Mouse (Mus musculus) liver, embryonic 12.5 days (tissue): ENCODE data around the gene Calr. TPM values are rescaled to one million over a fixed set of nuclear protein-coding genes. Genes with fewer than 3 reads are reported as not detected.
"Not testable (repeated sequence)": the region's sequence is repeated elsewhere in the genome, so short reads cannot be mapped to it uniquely, and the experiment has no call there.

ENCODE experiments used
- ATAC-seq: fragments of 200-750 bp; cut with Nextera tagmentation; 2 replicates; pipeline ENCODE4 v1.8.0; 2017; ENCODE audit warnings: moderate number of reproducible peaks, mild to moderate bottlenecking, moderate library complexity
- H3K27ac ChIP-seq: fragments of 300-500 bp; sonication (generic); 2 replicates; pipeline ENCODE4 v1.5.1; 2016; ENCODE audit warnings: mild to moderate bottlenecking
- H3K27me3 ChIP-seq: fragments of 300-500 bp; sonication (generic); replicated peaks from 2 replicates; pipeline ENCODE4 v1.6.1; 2016; ENCODE audit warnings: mild to moderate bottlenecking, moderate library complexity
- H3K36me3 ChIP-seq: fragments of 300-500 bp; sonication (generic); 2 replicates; pipeline ENCODE4 v1.6.1; 2016; ENCODE audit warnings: mild to moderate bottlenecking, moderate library complexity
- H3K4me1 ChIP-seq: fragments of 300-500 bp; sonication (generic); 2 replicates; pipeline ENCODE4 v1.6.1; 2016
- H3K4me2 ChIP-seq: fragments of 300-500 bp; sonication (generic); 2 replicates; pipeline ENCODE4 v1.6.1; 2016; ENCODE audit warnings: mild to moderate bottlenecking, moderate library complexity
- H3K4me3 ChIP-seq: fragments of 300-500 bp; sonication (generic); 2 replicates; pipeline ENCODE4 v1.5.1; 2016; ENCODE audit warnings: mild to moderate bottlenecking, moderate library complexity
- H3K9ac ChIP-seq: fragments of 300-500 bp; sonication (generic); 2 replicates; pipeline ENCODE4 v1.6.1; 2016; ENCODE audit warnings: mild to moderate bottlenecking, moderate library complexity
- H3K9me3 ChIP-seq: fragments of 300-500 bp; sonication (generic); replicated peaks from 2 replicates; pipeline ENCODE4 v1.6.1; 2016; ENCODE audit warnings: mild to moderate bottlenecking, moderate library complexity
- WGBS: fragments of 180-500 bp; shearing (Covaris S2); methylation state at CpG from one replicate; pipeline ENCODE4 v1.1.7; 2016; ENCODE audit not compliant: insufficient replicate concordance; 5-methylcytosine and 5-hydroxymethylcytosine counted together
- polyA plus RNA-seq: library from polyadenylated mRNA; unstranded; fragments of >200 nt; fragmentation: Nextera tagmentation; extraction: Ambion mirVana; gene quantifications from 2 replicates; pipeline ENCODE4 v1.2.1, GENCODE M21; 2016

The Calr gene
- polyA plus RNA-seq, 1 experiment from 2014 or later, result 610 TPM

DNA sequence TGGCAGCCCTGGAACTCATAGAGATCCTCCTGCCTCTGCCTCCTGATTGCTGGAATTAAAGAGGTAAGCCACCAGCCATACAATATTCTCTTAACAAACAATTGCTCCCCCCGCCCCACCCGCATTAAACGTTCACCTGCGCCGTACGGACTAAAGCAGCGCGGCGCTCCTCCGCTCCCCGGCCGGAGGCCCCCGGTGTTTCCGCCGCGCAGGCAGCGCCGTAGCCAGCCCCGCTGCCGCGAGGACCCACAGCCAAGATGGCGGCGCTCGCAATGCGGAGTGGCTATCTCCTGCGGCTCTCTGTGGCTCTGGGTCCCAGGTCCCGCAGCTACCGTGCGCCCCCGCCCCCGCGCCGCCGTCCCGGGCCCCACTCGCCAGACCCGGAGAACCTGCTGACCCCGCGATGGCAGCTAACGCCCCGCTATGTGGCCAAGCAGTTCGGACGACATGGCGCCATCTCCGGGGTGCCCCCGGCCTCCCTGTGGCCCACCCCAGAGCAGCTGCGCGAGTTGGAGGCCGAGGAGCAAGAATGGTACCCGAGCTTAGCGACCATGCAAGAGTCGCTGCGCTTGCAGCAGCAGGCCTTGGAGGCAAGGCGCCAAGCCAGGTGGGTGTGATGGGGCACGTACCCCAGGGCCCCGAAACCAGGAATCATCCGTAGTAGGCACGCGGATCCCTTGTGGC lies 14.6 kb downstream of the Calr start:
- ATAC-seq, result peak; percentile 82
- Histone ChIP-seq H3K4me2 (peak overlapping the region; percentile 79), H3K27ac (peak overlapping the region; percentile 96), H3K4me3 (peak overlapping the region; percentile 97), H3K9me3 (no peaks in the 10 kb centered on the region), H3K36me3 (peaks cover 45% of the 10 kb centered on the region), H3K4me1 (peaks cover 58% of the 10 kb centered on the region), H3K9ac (peak overlapping the region; percentile 99), H3K27me3 (no peaks in the 10 kb centered on the region)
- under 1% methylated on average over 59 of the region's 59 CpGs for WGBS

DNA sequence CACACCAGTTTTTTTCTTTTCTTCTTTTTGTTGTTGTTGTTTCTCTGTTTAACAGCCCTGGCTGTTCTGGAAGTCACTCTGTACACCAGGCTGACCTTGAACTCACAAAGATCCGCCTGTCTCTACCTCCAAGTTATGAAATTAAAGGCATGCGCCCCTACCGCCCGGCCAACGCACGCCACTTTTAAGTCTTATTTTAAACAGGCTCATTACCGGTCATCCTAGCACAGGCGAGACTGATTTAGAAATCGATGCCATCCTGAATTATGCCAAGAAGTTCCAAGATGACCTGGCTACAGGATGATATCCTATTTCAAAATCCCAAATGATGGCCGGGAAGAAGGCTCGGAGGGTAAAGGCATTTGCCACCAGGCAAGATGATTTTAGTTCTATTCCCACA lies 15.2 kb downstream of the Calr start, which contains the start of gene Gadd45gip1:
Gadd45gip1 (plus strand) TSS at position 33 of the 400 bp plus-strand sequence.
- WGBS, result 31% methylated on average over 11 of the region's 11 CpGs
- Histone ChIP-seq H3K4me3 (peak within 1 kb of the TSS; percentile 97), H3K9me3 (no peaks in the 10 kb centered on the region), H3K27ac (peak within 1 kb of the TSS; percentile 96), H3K27me3 (no peaks in the 10 kb centered on the region), H3K36me3 (peaks cover 38% of the 10 kb centered on the region), H3K4me1 (peaks cover 58% of the 10 kb centered on the region), H3K4me2 (peak within 1 kb of the TSS; percentile 79), H3K9ac (peak within 1 kb of the TSS; percentile 99)
- ATAC-seq, result peak; percentile 31; the same call in 1 of the 2 replicates

GRCm38 (mm10) chr8:84826518-84826917 lies 20.2 kb downstream of the Calr start:
- not testable (repeated sequence) for H3K36me3 ChIP-seq, H3K27ac ChIP-seq, H3K9me3 ChIP-seq, H3K4me3 ChIP-seq, H3K27me3 ChIP-seq
- Histone ChIP-seq H3K9ac (peak overlapping the region; percentile 22; the same call in 1 of the 2 replicates), H3K4me1 (peaks cover 63% of the 10 kb centered on the region), H3K4me2 (peak overlapping the region; percentile 51; the same call in 1 of the 2 replicates)
- peak; percentile 59 for ATAC-seq
- WGBS, result 37% methylated on average over 2 of the region's 2 CpGs

DNA sequence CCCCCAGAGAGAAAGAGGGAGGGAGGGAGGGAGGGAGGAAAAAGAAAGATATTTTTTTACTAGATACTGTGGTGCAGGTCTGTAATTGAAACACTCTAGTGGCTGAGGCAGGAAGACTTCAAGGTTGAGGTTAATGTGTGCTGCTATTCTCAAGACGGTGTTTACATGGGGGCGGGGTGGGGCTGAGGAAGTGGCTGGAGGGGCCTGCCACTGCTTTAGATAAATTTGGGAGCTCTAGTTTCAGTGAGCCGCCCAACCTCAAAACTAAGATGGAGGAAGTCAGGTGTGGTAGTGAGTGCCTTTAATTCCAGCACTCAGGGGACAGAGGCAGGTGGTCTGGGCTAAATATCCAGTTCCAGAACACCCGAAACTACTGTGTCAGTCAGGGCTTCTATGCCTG lies 21.1 kb downstream of the Calr start:
- H3K4me2 ChIP-seq, result peak overlapping the region; percentile 51

GRCm38 (mm10) chr8:84823653-84824052 lies 23.1 kb downstream of the Calr start:
- Histone ChIP-seq H3K9me3 (no peaks in the 10 kb centered on the region), H3K4me1 (peaks cover 53% of the 10 kb centered on the region), H3K4me2 (peak overlapping the region; percentile 51), H3K36me3 (no peaks in the 10 kb centered on the region), H3K9ac (0 out of 2 replicates have a peak overlapping the region, but pooled peaks have one; percentile 3), H3K27ac (no peak overlapping the region), H3K4me3 (no peak overlapping the region), H3K27me3 (no peaks in the 10 kb centered on the region)
- ATAC-seq, result peak; percentile 65
- 4% methylated on average over 18 of the region's 18 CpGs for WGBS

More for the DNA sequence above, 21.1 kb downstream of the Calr start:
- H3K36me3 ChIP-seq, result 0 out of 2 replicates have a peak, but pooled peaks cover 5% of the 10 kb centered on the region
- WGBS, result 27% methylated on average over 4 of the region's 4 CpGs
- no peaks in the 10 kb centered on the region for H3K27me3 ChIP-seq
- H3K27ac ChIP-seq, result peak overlapping the region; percentile 81
- peak overlapping the region; percentile 46 for H3K9ac ChIP-seq
- ATAC-seq, result peak; percentile 53
- H3K4me1 ChIP-seq, result peaks cover 59% of the 10 kb centered on the region
- H3K4me3 ChIP-seq, result 0 out of 2 replicates have a peak overlapping the region, but pooled peaks have one; percentile 7
- H3K9me3 ChIP-seq, result no peaks in the 10 kb centered on the region

DNA sequence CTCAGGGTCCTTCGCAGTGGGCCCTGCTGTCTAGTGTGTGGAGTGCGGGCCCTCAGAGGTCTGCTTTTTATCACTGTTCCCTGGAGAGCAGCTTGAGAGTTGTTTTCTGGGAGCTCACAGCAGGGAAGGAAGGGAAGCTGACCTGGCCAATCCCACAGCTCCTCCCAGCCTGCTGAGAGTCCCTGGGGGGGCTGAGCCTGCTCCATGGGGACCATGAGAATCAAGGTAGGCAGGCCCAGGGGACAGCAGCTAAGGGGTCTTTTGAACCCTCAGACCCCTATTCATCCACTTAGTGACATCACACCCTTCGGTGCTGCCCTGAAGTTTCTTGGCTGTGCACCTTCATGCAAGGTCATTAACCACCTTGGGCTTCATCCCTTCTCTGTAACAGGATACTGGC lies 24.0 kb downstream of the Calr start, which contains the start of gene Dand5:
Dand5 (minus strand) TSS at position 101 of the 400 bp plus-strand sequence.
- Histone ChIP-seq H3K36me3 (no peaks in the 10 kb centered on the region), H3K9me3 (no peaks in the 10 kb centered on the region), H3K4me2 (peak within 1 kb of the TSS; percentile 51), H3K27me3 (no peaks in the 10 kb centered on the region), H3K4me3 (no peak within 1 kb of the TSS), H3K27ac (no peak within 1 kb of the TSS), H3K4me1 (peaks cover 53% of the 10 kb centered on the region), H3K9ac (no peak within 1 kb of the TSS)
- 57% methylated on average over 3 of the region's 3 CpGs for WGBS
- no peak for ATAC-seq

DNA sequence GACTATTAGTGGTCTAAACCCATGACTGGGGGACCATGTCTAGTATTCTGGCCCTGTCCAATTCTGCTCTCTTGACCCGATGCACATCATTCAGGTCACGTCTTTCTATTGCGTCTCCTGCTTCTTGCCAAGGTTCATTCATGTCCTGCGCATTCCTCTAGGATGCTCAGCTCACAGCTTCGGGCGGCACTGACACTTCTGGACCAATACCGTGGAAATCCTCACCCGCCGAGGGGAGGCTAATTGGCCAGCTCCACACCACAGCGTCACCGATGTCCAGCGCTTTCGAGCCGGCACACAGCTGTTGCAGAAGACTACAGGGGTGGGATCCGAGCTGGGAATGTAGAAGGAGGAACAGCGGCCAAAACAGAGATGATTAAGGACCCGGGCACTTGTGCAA lies 30.6 kb downstream of the Calr start:
- 71% methylated on average over 17 of the region's 17 CpGs for whole genome bisulfite sequencing
- Histone ChIP-seq H3K9ac (no peak overlapping the region), H3K4me3 (no peak overlapping the region), H3K4me2 (no peak overlapping the region), H3K9me3 (no peaks in the 10 kb centered on the region), H3K27ac (no peak overlapping the region), H3K4me1 (peaks cover 30% of the 10 kb centered on the region), H3K27me3 (peaks cover 34% of the 10 kb centered on the region), H3K36me3 (no peaks in the 10 kb centered on the region)
- ATAC-seq, result no peak

DNA sequence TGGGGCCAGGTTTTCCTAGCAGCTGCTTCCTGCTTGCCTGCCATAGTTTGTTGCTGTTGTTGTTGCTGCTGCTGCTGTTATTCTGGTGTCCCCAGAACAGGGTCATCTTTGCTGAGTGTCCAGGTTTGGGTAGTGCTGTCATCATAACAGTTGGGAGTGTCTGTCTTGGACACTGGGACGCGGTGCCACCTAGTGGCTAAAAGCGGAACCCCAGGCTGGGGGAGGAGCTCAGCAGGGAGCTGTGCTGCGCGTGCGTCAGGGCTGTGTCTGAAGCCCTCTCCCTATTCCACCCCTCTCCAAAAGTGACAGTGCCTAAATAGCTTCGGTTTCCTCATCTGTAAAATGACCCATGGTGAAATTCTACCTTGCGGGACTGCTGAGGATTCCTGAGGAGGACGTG lies 31.2 kb downstream of the Calr start:
- 13% methylated on average over 9 of the region's 9 CpGs for WGBS
- H3K36me3 ChIP-seq, result no peaks in the 10 kb centered on the region
- H3K9ac ChIP-seq, result no peak overlapping the region
- H3K9me3 ChIP-seq, result no peaks in the 10 kb centered on the region
- peaks cover 36% of the 10 kb centered on the region for H3K4me1 ChIP-seq
- H3K27ac ChIP-seq, result no peak overlapping the region
- ATAC-seq, result peak; percentile 80
- peaks cover 39% of the 10 kb centered on the region for H3K27me3 ChIP-seq
- H3K4me2 ChIP-seq, result peak overlapping the region; percentile 5; the same call in 1 of the 2 replicates
- no peak overlapping the region for H3K4me3 ChIP-seq

GRCm38 (mm10) chr8:84814555-84815441 lies 31.9 kb downstream of the Calr start:
- H3K9ac ChIP-seq, result no peak overlapping the region
- H3K36me3 ChIP-seq, result no peaks in the 10 kb centered on the region
- H3K27ac ChIP-seq, result no peak overlapping the region
- peaks cover 43% of the 10 kb centered on the region for H3K4me1 ChIP-seq
- no peak overlapping the region for H3K4me3 ChIP-seq
- WGBS, result 47% methylated on average over 19 of the region's 19 CpGs
- H3K9me3 ChIP-seq, result no peaks in the 10 kb centered on the region
- ATAC-seq, result peak; percentile 4; the same call in 1 of the 2 replicates
- H3K4me2 ChIP-seq, result peak overlapping the region; percentile 5; the same call in 1 of the 2 replicates
- peaks cover 40% of the 10 kb centered on the region for H3K27me3 ChIP-seq

GRCm38 (mm10) chr8:84814240-84814554 lies 32.5 kb downstream of the Calr start:
- H3K27me3 ChIP-seq, result peaks cover 46% of the 10 kb centered on the region

DNA sequence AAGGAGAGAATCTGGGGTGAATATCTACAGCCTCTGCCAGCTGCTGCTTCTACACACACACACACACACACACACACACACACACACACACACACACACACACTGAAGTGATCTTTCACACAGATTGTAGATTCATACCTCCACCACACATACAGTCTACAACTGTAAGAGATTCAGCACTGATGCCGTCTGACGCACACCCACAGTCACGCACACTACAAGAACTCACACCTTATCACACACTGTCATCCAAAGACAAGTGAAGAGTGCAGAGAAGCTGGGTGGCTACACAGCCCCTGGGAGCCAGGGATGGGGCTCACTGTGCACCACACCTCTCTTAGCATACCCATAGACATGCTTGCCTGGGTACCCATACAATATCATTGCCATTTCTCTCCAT lies 32.9 kb downstream of the Calr start:
- ATAC-seq, result no peak
- WGBS, result 40% methylated on average over 3 of the region's 3 CpGs
- no peak overlapping the region for H3K4me2 ChIP-seq

More at GRCm38 (mm10) chr8:84814240-84814554, 32.5 kb downstream of the Calr start:
- H3K27ac ChIP-seq, result no peak overlapping the region
- no peak overlapping the region; the same call in 1 of the 2 replicates for H3K9ac ChIP-seq
- peaks cover 46% of the 10 kb centered on the region for H3K4me1 ChIP-seq
- H3K4me2 ChIP-seq, result no peak overlapping the region
- H3K9me3 ChIP-seq, result no peaks in the 10 kb centered on the region
- no peak overlapping the region for H3K4me3 ChIP-seq
- ATAC-seq, result no peak
- no peaks in the 10 kb centered on the region for H3K36me3 ChIP-seq
- 78% methylated on average over 11 of the region's 11 CpGs for WGBS

DNA sequence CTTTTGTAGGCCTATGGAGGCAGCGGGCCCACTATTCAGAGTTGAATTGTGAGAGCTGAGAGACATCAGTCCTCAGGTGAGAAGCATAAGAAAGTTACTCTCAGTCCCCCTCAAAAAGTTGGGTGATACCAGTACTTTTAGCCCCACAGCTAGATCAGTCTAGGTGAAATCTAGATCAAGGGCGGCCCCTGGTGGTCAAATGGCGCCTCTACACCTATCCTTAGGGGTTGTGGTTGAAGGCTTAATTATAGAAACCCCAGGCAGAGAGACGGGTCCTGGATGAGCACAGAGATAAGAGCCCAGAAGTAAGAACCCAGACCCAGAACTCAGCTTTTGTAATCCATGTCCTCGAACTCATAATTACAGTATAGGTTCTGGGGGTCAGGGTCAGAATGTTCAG lies 33.7 kb downstream of the Calr start:
- WGBS, result 4% methylated on average over 5 of the region's 5 CpGs
- no peak overlapping the region for H3K9ac ChIP-seq
- H3K27me3 ChIP-seq, result peaks cover 57% of the 10 kb centered on the region
- H3K4me2 ChIP-seq, result no peak overlapping the region
- no peaks in the 10 kb centered on the region for H3K36me3 ChIP-seq
- H3K27ac ChIP-seq, result no peak overlapping the region
- H3K4me3 ChIP-seq, result no peak overlapping the region
- ATAC-seq, result no peak
- H3K9me3 ChIP-seq, result no peaks in the 10 kb centered on the region
- peaks cover 52% of the 10 kb centered on the region for H3K4me1 ChIP-seq

More for the DNA sequence above, 32.9 kb downstream of the Calr start:
- H3K36me3 ChIP-seq, result no peaks in the 10 kb centered on the region
- H3K9ac ChIP-seq, result no peak overlapping the region; the same call in 1 of the 2 replicates
- H3K4me3 ChIP-seq, result no peak overlapping the region
- H3K27me3 ChIP-seq, result peaks cover 50% of the 10 kb centered on the region
- no peaks in the 10 kb centered on the region for H3K9me3 ChIP-seq
- no peak overlapping the region for H3K27ac ChIP-seq
- peaks cover 46% of the 10 kb centered on the region for H3K4me1 ChIP-seq
